Mouse (Mus musculus): Measurements from ENCODE around the gene Camta1. TPM values are rescaled to one million over a fixed set of nuclear protein-coding genes. Genes with fewer than 3 reads are reported as not detected.

Gene Camta1
- polyA plus RNA-seq, 1 experiment from 2014 or later: 86.8 TPM

GRCm38 (mm10) chr4:150869276-150870197 lies 992.1 kb downstream of the Camta1 start:
- WGBS: 63% methylated on average over 17 of the region's 17 CpGs
- ATAC-seq (ENCODE audit: insufficient number of reproducible peaks, insufficient read depth, low FRiP score, low read depth): no peak
- H3K9ac ChIP-seq (replicated peaks; ENCODE audit: low read depth, low read length): no peak overlapping the region

GRCm38 (mm10) chr4:150868859-150869258 lies 992.8 kb downstream of the Camta1 start:
- Histone ChIP-seq H3K4me2 (replicated peaks; ENCODE audit: low read depth, low read length) (no peak overlapping the region), H3K36me3 (ENCODE audit: control insufficient read depth, insufficient read depth, low read length) (peaks cover 30% of the 10 kb centered on the region), H3K4me3 (ENCODE audit: low read depth, low read length) (no peak overlapping the region), H3K27me3 (ENCODE audit: control insufficient read depth, insufficient read depth, low read length) (no peaks in the 10 kb centered on the region), H3K9me3 (ENCODE audit: control insufficient read depth, low read depth, low read length) (no peaks in the 10 kb centered on the region), H3K4me1 (ENCODE audit: control insufficient read depth, insufficient read depth, low read length) (peaks cover 25% of the 10 kb centered on the region), H3K9ac (replicated peaks; ENCODE audit: low read depth, low read length) (no peak overlapping the region), H3K27ac (ENCODE audit: low read length) (no peak overlapping the region)
- ATAC-seq (ENCODE audit: insufficient number of reproducible peaks, insufficient read depth, low FRiP score, low read depth): no peak
- WGBS: 72% methylated on average over 2 of the region's 2 CpGs

More at GRCm38 (mm10) chr4:150869276-150870197, 992.1 kb downstream of the Camta1 start:
- Histone ChIP-seq H3K27me3 (ENCODE audit: control insufficient read depth, insufficient read depth, low read length) (no peaks in the 10 kb centered on the region), H3K4me3 (ENCODE audit: low read depth, low read length) (no peak overlapping the region), H3K4me2 (replicated peaks; ENCODE audit: low read depth, low read length) (no peak overlapping the region), H3K36me3 (ENCODE audit: control insufficient read depth, insufficient read depth, low read length) (peaks cover 30% of the 10 kb centered on the region), H3K4me1 (ENCODE audit: control insufficient read depth, insufficient read depth, low read length) (peaks cover 25% of the 10 kb centered on the region), H3K27ac (ENCODE audit: low read length) (peak overlapping the region; percentile 55; the same call in 1 of the 2 replicates), H3K9me3 (ENCODE audit: control insufficient read depth, low read depth, low read length) (no peaks in the 10 kb centered on the region)

- WGBS: 78% methylated on average over 6 of the region's 6 CpGs
- peaks cover 25% of the 10 kb centered on the region for H3K4me1 ChIP-seq (ENCODE audit: control insufficient read depth, insufficient read depth, low read length)
- H3K27me3 ChIP-seq (ENCODE audit: control insufficient read depth, insufficient read depth, low read length): no peaks in the 10 kb centered on the region
- H3K9ac ChIP-seq (replicated peaks; ENCODE audit: low read depth, low read length): no peak overlapping the region
- no peaks in the 10 kb centered on the region for H3K9me3 ChIP-seq (ENCODE audit: control insufficient read depth, low read depth, low read length)
- peaks cover 30% of the 10 kb centered on the region for H3K36me3 ChIP-seq (ENCODE audit: control insufficient read depth, insufficient read depth, low read length)
- no peak overlapping the region for H3K27ac ChIP-seq (ENCODE audit: low read length)
- ATAC-seq (ENCODE audit: insufficient number of reproducible peaks, insufficient read depth, low FRiP score, low read depth): no peak
- H3K4me3 ChIP-seq (ENCODE audit: low read depth, low read length): no peak overlapping the region
- H3K4me2 ChIP-seq (replicated peaks; ENCODE audit: low read depth, low read length): no peak overlapping the region
Observed at GRCm38 (mm10) chr4:150868161-150868560, 993.5 kb downstream of the Camta1 start.

Other genes with a start within 250 kb of the Camta1 start
- gene Dnajc11, start 71.8 kb upstream of the Camta1 start, polyA plus RNA-seq (2014; fragmentation: Nextera tagmentation; extraction: Ambion mirVana): 59.9 and 62.6 TPM in 2 replicates
- 35.6 and 38.2 TPM in 2 replicates for gene Thap3, start 127.1 kb upstream of the Camta1 start, polyA plus RNA-seq (2014; fragmentation: Nextera tagmentation; extraction: Ambion mirVana)
- 22.7 and 22.8 TPM in 2 replicates for gene Phf13, start 134.4 kb upstream of the Camta1 start, polyA plus RNA-seq (2014; fragmentation: Nextera tagmentation; extraction: Ambion mirVana)
- 5.8 and 7.3 TPM in 2 replicates for gene Klhl21, start 146.9 kb upstream of the Camta1 start, polyA plus RNA-seq (2014; fragmentation: Nextera tagmentation; extraction: Ambion mirVana)
- gene Zbtb48, start 165.8 kb upstream of the Camta1 start, polyA plus RNA-seq (2014; fragmentation: Nextera tagmentation; extraction: Ambion mirVana): 18.0 and 21.8 TPM in 2 replicates
- gene Tas1r1, start 176.7 kb upstream of the Camta1 start, polyA plus RNA-seq (2014; fragmentation: Nextera tagmentation; extraction: Ambion mirVana): 0.30 and 0.34 TPM in 2 replicates
- gene Nol9, start 177.4 kb upstream of the Camta1 start, polyA plus RNA-seq (2014; fragmentation: Nextera tagmentation; extraction: Ambion mirVana): 29.5 and 30.0 TPM in 2 replicates
- gene Plekhg5, start 210.6 kb upstream of the Camta1 start, polyA plus RNA-seq (2014; fragmentation: Nextera tagmentation; extraction: Ambion mirVana): 10.4 and 11.5 TPM in 2 replicates

All from stomach, embryonic 14.5 days (tissue).